Mouse (Mus musculus) hindbrain, embryonic 14.5 days (tissue): Measurements from ENCODE around the gene Arhgap10. TPM values are rescaled to one million over a fixed set of nuclear protein-coding genes. Genes with fewer than 3 reads are reported as not detected.
A peak's percentile ranks its signal among the peaks of the same experiment; 100 is the strongest.

Experiments
- ATAC-seq: fragments of 200-750 bp; cut with Nextera tagmentation; 2 replicates; pipeline ENCODE4 v1.8.0; 2017; ENCODE audit warnings: moderate number of reproducible peaks, mild to moderate bottlenecking, moderate TSS enrichment, moderate library complexity; ENCODE audit not compliant: low FRiP score
- DNase-seq: peaks from one replicate; pipeline ENCODE4 v3.0.0-alpha.2; 2015; ENCODE audit warnings: low spot score
- H3K27ac ChIP-seq: fragments of 300-500 bp; sonication (generic); 2 replicates; pipeline ENCODE4 v1.5.1; 2014; ENCODE audit warnings: mild to moderate bottlenecking, moderate library complexity
- H3K27me3 ChIP-seq: fragments of 300-500 bp; sonication (generic); 2 replicates; pipeline ENCODE4 v1.6.1; 2014; ENCODE audit warnings: mild to moderate bottlenecking, low read length, mixed read lengths; ENCODE audit not compliant: control insufficient read depth, insufficient read depth
- H3K36me3 ChIP-seq: fragments of 300-500 bp; sonication (generic); replicated peaks from 2 replicates; pipeline ENCODE4 v1.6.1; 2014; ENCODE audit not compliant: control insufficient read depth, insufficient read depth
- H3K4me1 ChIP-seq: fragments of 300-500 bp; sonication (generic); replicated peaks from 2 replicates; pipeline ENCODE4 v1.6.1; 2014; ENCODE audit warnings: antibody characterized with exemption, low read length, mixed read lengths; ENCODE audit not compliant: control insufficient read depth, insufficient read depth
- H3K4me2 ChIP-seq: fragments of 300-500 bp; sonication (generic); replicated peaks from 2 replicates; pipeline ENCODE4 v1.6.1; 2014; ENCODE audit warnings: mild to moderate bottlenecking, moderate library complexity
- H3K4me3 ChIP-seq: fragments of 300-500 bp; sonication (generic); replicated peaks from 2 replicates; pipeline ENCODE4 v1.5.1; 2014; ENCODE audit warnings: mild to moderate bottlenecking, low read length
- H3K9ac ChIP-seq: fragments of 300-500 bp; sonication (generic); 2 replicates; pipeline ENCODE4 v1.6.1; 2014
- H3K9me3 ChIP-seq: fragments of 300-500 bp; sonication (generic); 2 replicates; pipeline ENCODE4 v1.6.1; 2016; ENCODE audit warnings: low read length; ENCODE audit not compliant: control insufficient read depth
- WGBS: fragments of 180-500 bp; shearing (Covaris S2); extraction: QIAGEN DNeasy Blood & Tissue Kit; methylation state at CpG from one replicate; pipeline ENCODE4 v1.1.7; 2014; 5-methylcytosine and 5-hydroxymethylcytosine counted together
- polyA plus RNA-seq: library from polyadenylated mRNA; unstranded; fragments of >200 nt; fragmentation: Nextera tagmentation; extraction: Ambion mirVana; gene quantifications from 2 replicates; pipeline ENCODE4 v1.2.1, GENCODE M21; 2014

The Arhgap10 gene
- polyA plus RNA-seq, 1 experiment from 2014 or later, result 5.1 TPM

DNA sequence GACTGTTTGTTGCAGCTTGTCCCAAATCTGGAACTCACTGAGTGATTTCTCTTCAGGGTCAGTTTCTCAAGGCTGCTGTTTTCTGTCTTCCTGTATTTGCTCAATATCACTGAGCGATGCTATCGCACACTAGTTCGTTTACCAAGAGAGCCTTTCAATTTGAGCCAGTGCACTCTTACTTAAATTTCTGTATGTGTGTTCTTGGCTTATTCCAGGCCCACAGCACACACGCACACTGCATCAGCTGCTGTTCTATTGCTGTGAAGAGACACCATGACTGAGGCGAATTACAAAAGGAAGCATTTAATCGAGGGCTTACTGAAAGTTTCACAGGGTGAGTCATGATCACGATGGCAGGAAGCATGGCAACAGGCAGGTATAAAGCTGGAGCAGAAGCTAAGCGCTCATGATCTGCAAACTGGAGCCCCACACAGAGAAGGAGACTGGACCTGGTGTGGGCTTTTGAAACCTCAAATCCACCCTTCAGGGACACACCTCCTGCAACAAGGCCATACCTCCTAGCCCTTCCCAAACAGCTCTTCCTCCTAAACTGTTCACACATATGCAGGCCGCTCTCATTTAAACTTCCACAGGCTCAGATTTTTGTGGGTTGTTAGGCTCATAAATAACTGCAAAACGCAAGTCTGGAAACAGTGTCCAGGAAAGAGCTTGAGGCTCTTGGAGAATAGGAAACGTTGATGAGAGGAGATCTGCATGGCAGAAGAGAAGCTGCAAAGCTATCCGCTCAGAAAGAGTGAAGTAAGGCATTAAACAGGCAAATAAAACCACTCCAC, 255.3 kb downstream of the Arhgap10 start:
- H3K4me2 ChIP-seq, result no peak overlapping the region
- ATAC-seq, result no peak
- no peak overlapping the region for H3K9ac ChIP-seq
- no peak for DNase-seq
- no peaks in the 10 kb centered on the region for H3K4me1 ChIP-seq
- H3K27ac ChIP-seq, result no peak overlapping the region
- no peaks in the 10 kb centered on the region for H3K36me3 ChIP-seq
- no peaks in the 10 kb centered on the region for H3K9me3 ChIP-seq
- 88% methylated on average over 12 of the region's 12 CpGs for WGBS
- H3K27me3 ChIP-seq, result no peaks in the 10 kb centered on the region
- no peak overlapping the region for H3K4me3 ChIP-seq

DNA sequence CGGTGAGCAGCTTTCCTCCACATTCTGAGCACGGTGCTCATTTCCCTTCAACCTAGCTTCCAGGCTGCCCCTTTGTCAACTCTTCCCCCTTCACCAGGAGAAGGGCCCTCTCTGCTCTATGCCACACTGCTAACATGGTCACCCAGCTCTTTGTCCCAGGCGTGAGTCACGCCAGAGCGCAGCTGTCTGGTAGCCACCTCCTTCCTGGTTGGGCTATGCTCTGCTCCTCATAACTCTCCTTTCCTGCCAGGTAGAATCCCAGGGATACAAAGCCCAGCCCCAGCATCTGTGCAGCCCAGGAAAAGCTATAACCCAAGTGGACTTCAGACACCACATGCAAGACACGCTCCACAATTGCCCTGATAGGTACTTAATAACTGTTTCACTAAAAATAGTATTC, 256.5 kb downstream of the Arhgap10 start:
- H3K9me3 ChIP-seq, result no peaks in the 10 kb centered on the region
- no peak overlapping the region for H3K4me2 ChIP-seq
- H3K36me3 ChIP-seq, result no peaks in the 10 kb centered on the region
- H3K4me1 ChIP-seq, result no peaks in the 10 kb centered on the region
- 90% methylated on average over 6 of the region's 6 CpGs for WGBS
- no peak overlapping the region for H3K9ac ChIP-seq
- no peak overlapping the region for H3K27ac ChIP-seq
- DNase-seq (no peak), ATAC-seq (no peak)
- H3K4me3 ChIP-seq, result no peak overlapping the region
- H3K27me3 ChIP-seq, result no peaks in the 10 kb centered on the region

DNA sequence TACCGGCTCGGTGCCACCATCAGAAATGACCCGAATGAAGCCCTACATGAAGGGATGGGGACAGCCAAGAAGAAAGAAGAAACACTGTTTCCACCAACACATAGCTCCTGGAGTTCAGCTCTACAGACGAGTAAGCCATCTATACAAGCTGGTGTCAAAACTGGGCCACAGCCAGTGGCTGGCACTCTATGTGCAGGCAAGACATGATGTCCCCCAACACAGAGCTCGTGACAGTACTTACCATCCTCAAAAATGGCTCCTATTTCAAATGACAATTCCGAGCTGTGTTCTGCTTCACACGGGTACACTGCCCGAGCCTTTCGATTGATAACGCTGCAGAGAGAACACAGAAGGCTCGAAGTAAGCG, 260.7 kb downstream of the Arhgap10 start:
- Histone ChIP-seq H3K4me2 (no peak overlapping the region), H3K27me3 (no peaks in the 10 kb centered on the region), H3K36me3 (no peaks in the 10 kb centered on the region), H3K9ac (no peak overlapping the region), H3K4me3 (no peak overlapping the region), H3K9me3 (no peaks in the 10 kb centered on the region), H3K27ac (no peak overlapping the region), H3K4me1 (no peaks in the 10 kb centered on the region)
- WGBS, result 97% methylated on average over 12 of the region's 12 CpGs
- DNase-seq (no peak), ATAC-seq (no peak)

GRCm38 (mm10) chr8:77256450-77257084, 261.2 kb downstream of the Arhgap10 start:
- H3K4me3 ChIP-seq, result no peak overlapping the region
- no peaks in the 10 kb centered on the region for H3K4me1 ChIP-seq
- H3K27ac ChIP-seq, result no peak overlapping the region
- ATAC-seq (no peak), DNase-seq (peak; percentile 25)
- H3K9ac ChIP-seq, result no peak overlapping the region
- H3K27me3 ChIP-seq, result no peaks in the 10 kb centered on the region
- H3K4me2 ChIP-seq, result no peak overlapping the region
- WGBS, result 92% methylated on average over 5 of the region's 5 CpGs
- H3K36me3 ChIP-seq, result no peaks in the 10 kb centered on the region
- H3K9me3 ChIP-seq, result no peaks in the 10 kb centered on the region

- no peak overlapping the region for H3K9ac ChIP-seq
- ATAC-seq, result no peak
- no peak overlapping the region for H3K4me3 ChIP-seq
- no peak for DNase-seq
- no peak overlapping the region for H3K4me2 ChIP-seq
- no peaks in the 10 kb centered on the region for H3K27me3 ChIP-seq
- H3K27ac ChIP-seq, result no peak overlapping the region
- no peaks in the 10 kb centered on the region for H3K4me1 ChIP-seq
- no peaks in the 10 kb centered on the region for H3K9me3 ChIP-seq
- WGBS, result 84% methylated on average over 5 of the region's 5 CpGs
- H3K36me3 ChIP-seq, result no peaks in the 10 kb centered on the region
Observed at GRCm38 (mm10) chr8:77254466-77254865, 263.3 kb downstream of the Arhgap10 start.

DNA sequence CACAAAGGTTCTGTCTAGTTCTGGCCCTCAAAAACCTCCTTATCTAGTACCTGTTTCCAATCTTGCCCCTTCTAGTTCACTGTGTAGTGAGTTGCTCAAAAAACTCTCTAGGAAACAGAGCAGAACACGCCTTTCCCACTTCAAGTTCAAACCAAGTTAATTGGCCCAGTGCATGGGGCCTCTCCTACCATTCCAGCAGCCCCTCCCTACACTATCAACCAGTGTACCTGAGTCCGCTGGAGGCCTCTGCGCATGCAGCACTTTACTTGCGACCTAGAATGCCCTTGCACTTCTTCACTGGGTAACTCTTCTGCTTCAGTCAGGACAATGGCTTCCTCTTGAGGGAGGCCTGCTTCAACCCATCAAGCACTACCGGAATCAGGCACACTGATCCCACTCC, 266.6 kb downstream of the Arhgap10 start:
- WGBS, result 95% methylated on average over 5 of the region's 5 CpGs
- no peaks in the 10 kb centered on the region for H3K27me3 ChIP-seq

GRCm38 (mm10) chr8:77250094-77250493, 267.7 kb downstream of the Arhgap10 start:
- Histone ChIP-seq H3K9ac (no peak overlapping the region), H3K4me3 (no peak overlapping the region), H3K4me2 (no peak overlapping the region), H3K4me1 (no peaks in the 10 kb centered on the region), H3K36me3 (no peaks in the 10 kb centered on the region), H3K27me3 (no peaks in the 10 kb centered on the region), H3K27ac (no peak overlapping the region), H3K9me3 (no peaks in the 10 kb centered on the region)
- ATAC-seq, result no peak
- 72% methylated on average over 3 of the region's 3 CpGs for WGBS
- no peak for DNase-seq

More for the DNA sequence above, 266.6 kb downstream of the Arhgap10 start:
- no peak for ATAC-seq
- no peaks in the 10 kb centered on the region for H3K36me3 ChIP-seq
- no peak overlapping the region for H3K4me2 ChIP-seq
- H3K4me3 ChIP-seq, result no peak overlapping the region
- no peak for DNase-seq
- H3K9me3 ChIP-seq, result no peaks in the 10 kb centered on the region
- H3K27ac ChIP-seq, result no peak overlapping the region
- no peaks in the 10 kb centered on the region for H3K4me1 ChIP-seq
- no peak overlapping the region for H3K9ac ChIP-seq

GRCm38 (mm10) chr8:77241381-77241780, 276.4 kb downstream of the Arhgap10 start:
- no peak for ATAC-seq
- Histone ChIP-seq H3K4me2 (no peak overlapping the region), H3K27me3 (no peaks in the 10 kb centered on the region), H3K27ac (no peak overlapping the region), H3K36me3 (no peaks in the 10 kb centered on the region), H3K4me1 (no peaks in the 10 kb centered on the region), H3K9ac (no peak overlapping the region), H3K4me3 (no peak overlapping the region), H3K9me3 (no peaks in the 10 kb centered on the region)
- 91% methylated on average over 3 of the region's 3 CpGs for WGBS
- no peak for DNase-seq

- no peak overlapping the region for H3K4me3 ChIP-seq
- no peaks in the 10 kb centered on the region for H3K27me3 ChIP-seq
- H3K9me3 ChIP-seq, result no peaks in the 10 kb centered on the region
- H3K4me1 ChIP-seq, result no peaks in the 10 kb centered on the region
- H3K36me3 ChIP-seq, result no peaks in the 10 kb centered on the region
- H3K27ac ChIP-seq, result no peak overlapping the region
- DNase-seq, result no peak
- H3K9ac ChIP-seq, result no peak overlapping the region
- H3K4me2 ChIP-seq, result no peak overlapping the region
- ATAC-seq, result no peak
Observed at GRCm38 (mm10) chr8:77239462-77239861, 278.3 kb downstream of the Arhgap10 start.
